Mouse (Mus musculus) B cell, adult 62 days (primary cell): ENCODE results near the gene Camkv. TPM values are rescaled to one million over a fixed set of nuclear protein-coding genes. Genes with fewer than 3 reads are reported as not detected.

ENCODE experiments used
- total RNA-seq: library from RNA; stranded (reverse); gene quantifications from 4 replicates; pipeline ENCODE4 v1.2.4, GENCODE M21; 2023

The Camkv gene
- not detected in 4 replicates for total RNA-seq

GRCm38 (mm10) chr9:107935374-107935773, at the start of gene Camkv:
Gene Camkv, plus strand, starts transcription at chr9:107935674.

GRCm38 (mm10) chr9:107887804-107888266, 47.6 kb upstream of the Camkv start, which contains the start of gene Mon1a:
Gene Mon1a, plus strand, starts transcription at chr9:107888151.

GRCm38 (mm10) chr9:107906252-107906966, 29.1 kb upstream of the Camkv start, which contains the start of gene Mst1r:
Gene Mst1r, plus strand, starts transcription at chr9:107906873.

GRCm38 (mm10) chr9:107928169-107928568, 7.3 kb upstream of the Camkv start, which contains the start of gene Actl11:
Gene Actl11, plus strand, starts transcription at chr9:107928469.

GRCm38 (mm10) chr9:107949922-107950235, 14.4 kb downstream of the Camkv start, which contains the start of gene Traip:
Gene Traip, plus strand, starts transcription at chr9:107950136.

DNA sequence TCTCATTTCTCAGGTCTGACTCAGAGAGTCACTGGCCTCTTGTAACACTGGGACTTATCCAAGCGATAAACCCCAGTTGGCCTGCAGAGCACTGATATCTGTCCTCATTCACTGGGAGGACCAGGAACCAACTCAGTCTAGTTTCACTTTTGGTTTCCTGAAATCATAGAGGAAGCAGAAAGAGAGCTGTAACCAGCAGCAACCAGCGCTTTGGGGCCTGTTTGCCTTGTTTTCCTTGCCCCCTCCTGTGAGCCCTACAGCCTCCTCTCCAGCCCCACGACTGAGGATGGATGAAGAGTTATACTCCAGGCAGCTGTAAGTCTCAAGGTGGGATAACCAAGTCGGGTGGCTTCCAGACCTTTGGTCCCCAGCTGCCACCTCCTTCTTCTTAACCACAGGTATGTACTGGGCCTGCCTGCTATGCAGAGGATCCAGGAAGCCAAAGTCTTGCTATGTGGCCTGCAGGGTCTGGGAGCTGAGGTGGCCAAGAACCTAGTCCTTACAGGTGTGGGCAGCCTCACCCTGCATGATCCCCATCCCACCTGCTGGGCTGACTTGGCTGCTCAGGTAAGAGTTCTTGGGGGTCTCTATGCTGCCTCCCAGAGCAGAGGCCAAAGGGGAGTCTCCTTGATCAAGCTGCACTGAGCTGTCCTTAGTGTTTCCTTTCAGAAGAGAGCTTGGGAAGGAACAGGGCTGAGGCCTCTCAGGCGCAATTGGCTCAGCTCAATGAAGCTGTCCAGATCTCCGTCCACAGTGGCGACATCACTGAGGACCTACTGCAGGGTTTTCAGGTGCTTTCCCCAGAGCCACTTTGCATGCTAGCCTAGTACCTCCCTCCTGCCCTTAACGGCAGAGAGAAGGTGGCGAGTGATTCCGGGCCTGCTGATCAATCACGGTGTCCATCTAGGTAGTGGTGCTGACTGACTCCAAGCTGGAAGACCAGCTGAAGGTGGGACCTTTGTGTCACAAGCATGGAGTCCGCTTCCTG, 40.2 kb downstream of the Camkv start, which contains the start of gene Uba7:
Gene Uba7 (plus strand): TSS at position 107 of the 988 bp plus-strand sequence.

DNA sequence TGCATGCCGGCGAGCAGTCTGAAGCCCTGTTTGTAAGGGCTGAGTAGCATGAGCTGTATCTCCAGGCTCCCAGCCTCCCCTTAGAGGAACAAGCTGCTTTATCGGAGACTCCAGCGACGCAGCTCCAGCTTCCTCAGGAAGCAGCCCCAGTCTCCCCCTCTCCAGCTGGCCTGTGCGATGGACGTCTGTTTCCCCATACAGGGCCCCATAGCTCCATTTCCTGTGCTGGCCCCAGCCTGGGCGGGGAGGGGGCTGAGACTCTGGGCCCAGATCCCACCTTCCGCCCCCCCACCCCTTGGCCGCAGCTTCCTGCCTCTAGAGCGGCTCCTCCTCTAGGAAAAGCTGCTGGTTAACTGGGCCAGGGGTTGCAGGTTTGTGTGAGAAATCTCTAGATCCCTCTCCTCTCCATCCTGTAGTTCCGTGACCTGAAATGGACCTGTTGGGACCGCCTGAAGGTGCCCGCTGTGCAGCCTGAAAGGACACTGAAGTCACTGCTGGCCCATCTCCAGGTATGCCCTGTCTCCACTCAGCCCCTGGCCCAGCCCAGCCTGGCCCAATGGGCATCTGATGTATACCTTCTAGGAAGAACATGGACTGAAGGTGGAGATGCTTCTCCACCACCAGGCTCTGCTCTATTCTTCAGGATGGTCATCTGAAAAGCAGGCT, 47.3 kb downstream of the Camkv start, which contains the start of gene Gm20661:
Gene Gm20661 (plus strand): TSS at position 378 of the 666 bp plus-strand sequence.

GRCm38 (mm10) chr9:107985131-107986119, 50.0 kb downstream of the Camkv start, which contains the start of gene Inka1:
Gene Inka1, minus strand, starts transcription at chr9:107985879.

GRCm38 (mm10) chr9:107992197-107992596, 56.7 kb downstream of the Camkv start, which contains the start of gene Cdhr4:
Gene Cdhr4, plus strand, starts transcription at chr9:107992497.

DNA sequence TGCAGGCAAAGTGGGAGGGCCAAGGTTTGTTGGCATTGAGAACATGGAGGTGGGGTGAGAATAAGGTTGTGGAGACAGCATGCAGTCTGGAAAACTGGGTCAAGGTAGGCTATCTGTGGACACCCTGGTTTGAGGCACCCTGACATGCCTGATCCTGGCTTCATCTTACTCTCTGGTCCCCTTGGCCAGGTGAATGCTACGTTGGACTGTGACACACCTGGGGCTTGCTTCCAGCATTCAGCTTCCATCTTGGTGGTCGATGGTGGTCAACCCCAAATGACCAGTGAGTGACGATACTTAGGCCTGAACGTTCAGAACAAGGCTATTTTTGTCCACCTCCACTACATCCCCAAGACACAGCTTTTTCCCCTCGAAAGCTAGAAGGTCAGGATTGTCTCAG, 60.6 kb downstream of the Camkv start, which contains the start of gene Gm20662:
Gene Gm20662 (plus strand): TSS at position 301 of the 400 bp plus-strand sequence.

Other genes starting within 250 kb of the Camkv start
- gene Sema3f, start 225.2 kb upstream of the Camkv start, total RNA-seq = 0.25 to 0.69 TPM (median 0.57 TPM) in 3 of 4 replicates, not detected in the other
- 283 to 337 TPM (median 297 TPM) in 4 replicates for gene Rbm5, start 164.7 kb upstream of the Camkv start, total RNA-seq
- gene Rbm6, start 62.4 kb upstream of the Camkv start, total RNA-seq = 117 to 141 TPM (median 124 TPM) in 4 replicates
- gene Mon1a, start 47.5 kb upstream of the Camkv start, total RNA-seq = 14.1 to 18.6 TPM (median 16.1 TPM) in 4 replicates
- 0.37 to 0.69 TPM (median 0.47 TPM) in 3 of 4 replicates, not detected in the other for gene Mst1r, start 28.8 kb upstream of the Camkv start, total RNA-seq
- not detected in 4 replicates for gene Actl11, start 7.2 kb upstream of the Camkv start, total RNA-seq
- gene Traip, start 14.5 kb downstream of the Camkv start, total RNA-seq = 5.4 to 9.1 TPM (median 6.5 TPM) in 4 replicates
- gene Uba7, start 39.8 kb downstream of the Camkv start, total RNA-seq = 175 to 194 TPM (median 192 TPM) in 4 replicates
- 0.86 TPM in 1 of 4 replicates, not detected in the others for gene Gm20661, start 47.4 kb downstream of the Camkv start, total RNA-seq
- 1.9 to 3.2 TPM (median 2.6 TPM) in 4 replicates for gene Inka1, start 50.2 kb downstream of the Camkv start, total RNA-seq
- 2.6 TPM in 1 of 4 replicates, not detected in the others for gene Cdhr4, start 56.8 kb downstream of the Camkv start, total RNA-seq
- gene Gm20662, start 60.7 kb downstream of the Camkv start, total RNA-seq = 2.5 to 3.0 TPM in 2 of 4 replicates, not detected in the others
- gene Ip6k1, start 66.8 kb downstream of the Camkv start, total RNA-seq = 116 to 133 TPM (median 125 TPM) in 4 replicates
- 42.9 to 57.3 TPM (median 47.6 TPM) in 4 replicates for gene Gmppb, start 113.6 kb downstream of the Camkv start, total RNA-seq
- gene Amigo3, start 117.5 kb downstream of the Camkv start, total RNA-seq = 14.6 to 19.0 TPM (median 16.8 TPM) in 4 replicates
- 0.26 to 1.1 TPM in 2 of 4 replicates, not detected in the others for gene Mst1, start 144.8 kb downstream of the Camkv start, total RNA-seq
- 201 to 247 TPM (median 221 TPM) in 4 replicates for gene Rnf123, start 147.7 kb downstream of the Camkv start, total RNA-seq
- 129 to 143 TPM (median 135 TPM) in 4 replicates for gene Apeh, start 158.9 kb downstream of the Camkv start, total RNA-seq